ENCODE assay signal across 9 mouse cellular contexts in genomic region chr10:119168791-119169190, GRCm38 (mm10).
DNase-seq lines count a peak whose midpoint lies in the region; ATAC-seq and TF ChIP-seq lines count a peak whose summit lies in the region.
"Had no signal": no experiment of that assay in that cellular context is flagged by ENCODE, and none has a peak within 500 bp of the region (broad histone marks: within the 10 kb centered on the region; RNA-seq: fewer than 3 reads in every experiment).

No protein-coding gene starts in this region.

- H3K36me3 ChIP-seq in lung, embryonic 14.5 days (ENCODE audit: insufficient read depth) = no peaks in the 10 kb centered on the region
- H3K36me3 ChIP-seq in forebrain, embryonic 15.5 days = no peaks in the 10 kb centered on the region
- no peaks in the 10 kb centered on the region for H3K36me3 ChIP-seq in midbrain, embryonic 13.5 days

- TF ChIP-seq CTCF in lung, embryonic 14.5 days (IDR thresholded peaks at IDR 0.05; ENCODE audit: low read depth) = peak; percentile 56

- no peak overlapping the region for H3K4me2 ChIP-seq in lung, embryonic 14.5 days
- no peak overlapping the region for H3K4me2 ChIP-seq in forebrain, embryonic 15.5 days (replicated peaks)
- H3K4me2 ChIP-seq in midbrain, embryonic 13.5 days (replicated peaks) = no peak overlapping the region

- H3K9me3 ChIP-seq in lung, embryonic 14.5 days (ENCODE audit: low read depth, low read length) = no peaks in the 10 kb centered on the region
- H3K9me3 ChIP-seq in forebrain, embryonic 15.5 days = no peaks in the 10 kb centered on the region
- H3K9me3 ChIP-seq in midbrain, embryonic 13.5 days = no peaks in the 10 kb centered on the region

- no peak overlapping the region for H3K27ac ChIP-seq in lung, embryonic 14.5 days (ENCODE audit: low read depth)
- H3K27ac ChIP-seq in forebrain, embryonic 15.5 days (replicated peaks) = no peak overlapping the region
- no peak overlapping the region for H3K27ac ChIP-seq in midbrain, embryonic 13.5 days
- H3K27ac ChIP-seq: macrophage had no signal

- H3K4me3 ChIP-seq in lung, embryonic 14.5 days (ENCODE audit: low read depth, low read length) = no peak overlapping the region
- no peak overlapping the region for H3K4me3 ChIP-seq in forebrain, embryonic 15.5 days
- H3K4me3 ChIP-seq in midbrain, embryonic 13.5 days (replicated peaks) = no peak overlapping the region

- no peaks in the 10 kb centered on the region for H3K4me1 ChIP-seq in lung, embryonic 14.5 days (ENCODE audit: insufficient read depth)
- H3K4me1 ChIP-seq in forebrain, embryonic 15.5 days = no peaks in the 10 kb centered on the region
- no peaks in the 10 kb centered on the region for H3K4me1 ChIP-seq in midbrain, embryonic 13.5 days (replicated peaks)

- no peak overlapping the region for H3K9ac ChIP-seq in lung, embryonic 14.5 days
- no peak overlapping the region for H3K9ac ChIP-seq in forebrain, embryonic 15.5 days (replicated peaks)
- H3K9ac ChIP-seq in midbrain, embryonic 13.5 days (replicated peaks) = no peak overlapping the region

- DNase-seq in cerebellum, postnatal 10 days = peak; percentile 34 to 35
- no peak for DNase-seq in cerebellum, adult 9-11 months
- peak; percentile 57 for DNase-seq in lung, embryonic 14.5 days
- DNase-seq in lung, postnatal 14 days = no peak
- no peak for DNase-seq in MN1 (ENCODE audit: low spot score)

- H3K27me3 ChIP-seq in lung, embryonic 14.5 days (ENCODE audit: insufficient read depth, low read length) = no peaks in the 10 kb centered on the region
- H3K27me3 ChIP-seq in forebrain, embryonic 15.5 days = no peaks in the 10 kb centered on the region
- no peaks in the 10 kb centered on the region for H3K27me3 ChIP-seq in midbrain, embryonic 13.5 days

- WGBS in lung, embryonic 14.5 days = 29% methylated on average over 14 of the region's 14 CpGs
- whole genome bisulfite sequencing in forebrain, embryonic 15.5 days = 37% methylated on average over 14 of the region's 14 CpGs
- WGBS in midbrain, embryonic 13.5 days = 35% methylated on average over 14 of the region's 14 CpGs

- no peak for ATAC-seq in lung, embryonic 14.5 days (ENCODE audit: insufficient read depth)
- ATAC-seq in forebrain, embryonic 15.5 days (replicated peaks) = peak; percentile 41; the same call in 1 of the 2 replicates
- ATAC-seq in midbrain, embryonic 13.5 days = peak; percentile 50; the same call in 1 of the 2 replicates
- ATAC-seq in megakaryocyte-erythroid progenitor cell, adult 5-6 weeks (replicated peaks; ENCODE audit: low FRiP score, low TSS enrichment, poor library complexity, severe bottlenecking) = no peak

Comparison
In these comparisons a context has a peak if more than half of its experiments do, and no peak if none do; other contexts are left out.
1. DNase-seq: peak in cerebellum, postnatal 10 days (2 of 2) and lung, embryonic 14.5 days (single experiment); none in cerebellum, adult 9-11 months (single experiment), lung, postnatal 14 days (single experiment) and MN1 (single experiment).
2. ATAC-seq: peak in forebrain, embryonic 15.5 days (single experiment) and midbrain, embryonic 13.5 days (single experiment); none in lung, embryonic 14.5 days (single experiment) and megakaryocyte-erythroid progenitor cell, adult 5-6 weeks (single experiment).